Mouse (Mus musculus) liver, embryonic 14.5 days (tissue): Measurements from ENCODE around the gene Klf11. TPM values are rescaled to one million over a fixed set of nuclear protein-coding genes. Genes with fewer than 3 reads are reported as not detected.
A peak's percentile ranks its signal among the peaks of the same experiment; 100 is the strongest.

Experiments used
- ATAC-seq: fragments of 200-750 bp; cut with Nextera tagmentation; 2 replicates; pipeline ENCODE4 v1.8.0; 2017; ENCODE audit warnings: moderate number of reproducible peaks, mild to moderate bottlenecking, moderate library complexity; ENCODE audit not compliant: insufficient read depth
- DNase-seq, 3 experiments: peaks; one replicate each; pipeline ENCODE4 v3.0.0-alpha.2; 2012 to 2013; ENCODE audit warnings: low read depth in 3 of 3, low spot score in 3 of 3
- H3K27ac ChIP-seq: fragments of 300-500 bp; sonication (generic); 2 replicates; pipeline ENCODE4 v1.5.1; 2014; ENCODE audit warnings: moderate library complexity, mild to moderate bottlenecking, control low read depth, inconsistent platforms
- H3K27me3 ChIP-seq: fragments of 300-500 bp; sonication (generic); 2 replicates; pipeline ENCODE4 v1.6.1; 2014; ENCODE audit warnings: mild to moderate bottlenecking, low read length, moderate library complexity; ENCODE audit not compliant: control insufficient read depth, insufficient read depth
- H3K36me3 ChIP-seq: fragments of 300-500 bp; sonication (generic); replicated peaks from 2 replicates; pipeline ENCODE4 v1.6.1; 2014; ENCODE audit warnings: low read depth; ENCODE audit not compliant: control insufficient read depth, insufficient read depth
- H3K4me1 ChIP-seq, 2 experiments: fragments of 200-500 bp in 1 of 2; fragments of 300-500 bp in 1 of 2; sonication (generic) in 1 of 2; replicated peaks; 2 replicates each; pipeline ENCODE4 v1.6.1; 2012 to 2014; ENCODE audit warnings: antibody characterized with exemption in 1 of 2, inconsistent platforms in 1 of 2, low read length in 1 of 2; ENCODE audit not compliant: control insufficient read depth in 2 of 2, insufficient read depth in 2 of 2
- H3K4me2 ChIP-seq: fragments of 300-500 bp; sonication (generic); 2 replicates; pipeline ENCODE4 v1.6.1; 2014; ENCODE audit warnings: low read depth, mild to moderate bottlenecking, control low read depth, moderate library complexity
- H3K4me3 ChIP-seq, 2 experiments: fragments of 200-500 bp in 1 of 2; fragments of 300-500 bp in 1 of 2; sonication (generic) in 1 of 2; 2 replicates each; pipeline ENCODE4 v1.5.1; 2012 to 2014; ENCODE audit warnings: low read depth in 2 of 2, low read length in 2 of 2, mild to moderate bottlenecking in 2 of 2, control low read depth in 1 of 2, inconsistent platforms in 1 of 2, moderate library complexity in 1 of 2; ENCODE audit not compliant: insufficient read depth in 1 of 2
- H3K9ac ChIP-seq: fragments of 300-500 bp; sonication (generic); replicated peaks from 2 replicates; pipeline ENCODE4 v1.6.1; 2014; ENCODE audit warnings: mild to moderate bottlenecking, control low read depth, moderate library complexity
- H3K9me3 ChIP-seq: fragments of 300-500 bp; sonication (generic); 2 replicates; pipeline ENCODE4 v1.6.1; 2016; ENCODE audit warnings: low read length, mixed read lengths; ENCODE audit not compliant: control insufficient read depth
- CTCF ChIP-seq: IDR thresholded peaks from 2 replicates; pipeline ENCODE4 v1.5.1; 2016; ENCODE audit warnings: antibody characterized with exemption, low read depth, control low read depth
- EP300 ChIP-seq: IDR thresholded peaks from 2 replicates; pipeline ENCODE4 v1.6.1; 2016; ENCODE audit warnings: antibody characterized with exemption, low read depth
- WGBS: fragments of 180-500 bp; shearing (Covaris S2); extraction: QIAGEN DNeasy Blood & Tissue Kit; methylation state at CpG from one replicate; pipeline ENCODE4 v1.1.7; 2014; ENCODE audit not compliant: insufficient replicate concordance; 5-methylcytosine and 5-hydroxymethylcytosine counted together
- polyA plus RNA-seq, 2 experiments: library from polyadenylated mRNA; depleted of rRNA in 1 of 2; stranded (reverse) in 1 of 2; unstranded in 1 of 2; fragments of >200 nt; fragmentation: Nextera tagmentation in 1 of 2; extraction: Ambion mirVana in 1 of 2; gene quantifications; 2 replicates each; pipeline versions ENCODE4 v1.2.1 to v1.2.3; 2012 to 2014

Gene Klf11
- polyA plus RNA-seq, 2 experiments, result 5.4 to 6.9 TPM

- TF ChIP-seq CTCF, result no peak
- TF ChIP-seq EP300, result peak; percentile 27; the same call in 1 of the 2 replicates
- under 1% methylated on average over 35 of the region's 36 CpGs for WGBS
- Histone ChIP-seq H3K4me1 (peaks cover 30 to 59% of the 10 kb centered on the region in 2 experiments), H3K27ac (peak overlapping the region; percentile 93), H3K4me3 (peak overlapping the region; percentile 91 to 92), H3K27me3 (no peaks in the 10 kb centered on the region), H3K4me2 (peak overlapping the region; percentile 70), H3K9ac (peak overlapping the region; percentile 95), H3K36me3 (peaks cover 35% of the 10 kb centered on the region), H3K9me3 (no peaks in the 10 kb centered on the region)
- peak; percentile 86 for ATAC-seq
- DNase-seq, result peak; percentile 95 to 99 (median 97)
These were observed 718 bp downstream of the Klf11 start for GRCm38 (mm10) chr12:24651642-24652342.

- Histone ChIP-seq H3K4me3 (no peak overlapping the region), H3K27ac (no peak overlapping the region), H3K4me1 (peaks cover 31 to 54% of the 10 kb centered on the region in 2 experiments), H3K36me3 (peaks cover 59% of the 10 kb centered on the region), H3K27me3 (no peaks in the 10 kb centered on the region), H3K9ac (no peak overlapping the region), H3K4me2 (no peak overlapping the region), H3K9me3 (no peaks in the 10 kb centered on the region)
- 87% methylated on average over 16 of the region's 16 CpGs for WGBS
- TF ChIP-seq CTCF (no peak), EP300 (no peak)
- ATAC-seq (no peak), DNase-seq (no peak)
These were observed 3.2 kb downstream of the Klf11 start for GRCm38 (mm10) chr12:24654065-24654862.

GRCm38 (mm10) chr12:24656436-24656835 lies 5.4 kb downstream of the Klf11 start:
- no peak for ATAC-seq
- no peak for DNase-seq
- WGBS, result 83% methylated on average over 3 of the region's 3 CpGs
- Histone ChIP-seq H3K9ac (peak overlapping the region; percentile 27; the same call in 1 of the 2 replicates), H3K27ac (no peak overlapping the region), H3K9me3 (no peaks in the 10 kb centered on the region), H3K36me3 (peaks cover 77% of the 10 kb centered on the region), H3K27me3 (no peaks in the 10 kb centered on the region), H3K4me2 (peak overlapping the region; percentile 2; the same call in 1 of the 2 replicates), H3K4me1 (peaks cover 22 to 40% of the 10 kb centered on the region in 2 experiments), H3K4me3 (no peak overlapping the region)
- TF ChIP-seq EP300 (no peak), CTCF (no peak)

GRCm38 (mm10) chr12:24658998-24659397 lies 7.9 kb downstream of the Klf11 start:
- ATAC-seq (peak; percentile 47; the same call in 1 of the 2 replicates), DNase-seq (no peak)
- Histone ChIP-seq H3K36me3 (peaks cover 83% of the 10 kb centered on the region), H3K9me3 (no peaks in the 10 kb centered on the region), H3K4me3 (no peak overlapping the region), H3K4me1 (peaks cover 13 to 19% of the 10 kb centered on the region in 2 experiments), H3K27me3 (no peaks in the 10 kb centered on the region), H3K9ac (no peak overlapping the region), H3K27ac (no peak overlapping the region), H3K4me2 (peak overlapping the region; percentile 20; the same call in 1 of the 2 replicates)
- TF ChIP-seq EP300 (0 out of 2 replicates have a peak, but pooled peaks have one; percentile 21), CTCF (no peak)
- WGBS, result 53% methylated on average over 4 of the region's 4 CpGs

- no peaks in the 10 kb centered on the region for H3K9me3 ChIP-seq
- DNase-seq (no peak), ATAC-seq (no peak)
- H3K36me3 ChIP-seq, result peaks cover 74% of the 10 kb centered on the region
- H3K27ac ChIP-seq, result no peak overlapping the region
- no peaks in the 10 kb centered on the region for H3K27me3 ChIP-seq
- H3K4me1 ChIP-seq, result peaks cover 13 to 18% of the 10 kb centered on the region in 2 experiments
- no peak overlapping the region for H3K4me2 ChIP-seq
- no peak overlapping the region for H3K9ac ChIP-seq
- H3K4me3 ChIP-seq, result no peak overlapping the region
- WGBS, result 94% methylated on average over 9 of the region's 9 CpGs
- TF ChIP-seq EP300 (no peak), CTCF (no peak)
These were observed 8.8 kb downstream of the Klf11 start for GRCm38 (mm10) chr12:24659923-24660322.
